Mouse (Mus musculus) heart, embryonic 14.5 days (tissue): ENCODE results near the gene Maff. TPM values are rescaled to one million over a fixed set of nuclear protein-coding genes. Genes with fewer than 3 reads are reported as not detected.

ENCODE experiments used
- ATAC-seq: fragments of 200-750 bp; cut with Nextera tagmentation; 2 replicates; pipeline ENCODE4 v1.8.0; 2017; ENCODE audit warnings: low read depth, moderate TSS enrichment; ENCODE audit not compliant: insufficient number of reproducible peaks, insufficient read depth, low FRiP score
- H3K27ac ChIP-seq, 2 experiments: fragments of 200-500 bp in 1 of 2; fragments of 300-500 bp in 1 of 2; sonication (generic) in 1 of 2; replicated peaks in 1 of 2; 2 replicates each; pipeline ENCODE4 v1.5.1; 2012 to 2014; ENCODE audit warnings: low read depth in 2 of 2, low read length in 2 of 2, control low read depth in 1 of 2, mild to moderate bottlenecking in 1 of 2, mixed read lengths in 1 of 2; ENCODE audit not compliant: control insufficient read depth in 1 of 2, insufficient read depth in 1 of 2
- H3K27me3 ChIP-seq: fragments of 300-500 bp; sonication (generic); 2 replicates; pipeline ENCODE4 v1.6.1; 2014; ENCODE audit warnings: mild to moderate bottlenecking, low read length, control low read depth; ENCODE audit not compliant: control insufficient read depth, insufficient read depth
- H3K36me3 ChIP-seq: fragments of 300-500 bp; sonication (generic); 2 replicates; pipeline ENCODE4 v1.6.1; 2014; ENCODE audit warnings: mild to moderate bottlenecking, control low read depth, low read length, mixed read lengths; ENCODE audit not compliant: control insufficient read depth, insufficient read depth
- H3K4me1 ChIP-seq, 2 experiments: fragments of 200-500 bp in 1 of 2; fragments of 300-500 bp in 1 of 2; sonication (generic) in 1 of 2; 2 replicates each; pipeline ENCODE4 v1.6.1; 2012 to 2014; ENCODE audit warnings: low read length in 2 of 2, control low read depth in 1 of 2, mixed read lengths in 1 of 2; ENCODE audit not compliant: control insufficient read depth in 2 of 2, insufficient read depth in 2 of 2
- H3K4me2 ChIP-seq: fragments of 300-500 bp; sonication (generic); 2 replicates; pipeline ENCODE4 v1.6.1; 2014; ENCODE audit warnings: mild to moderate bottlenecking, low read length
- H3K4me3 ChIP-seq, 2 experiments: fragments of 200-500 bp in 1 of 2; fragments of 300-500 bp in 1 of 2; sonication (generic) in 1 of 2; 2 replicates each; pipeline ENCODE4 v1.5.1; 2012 to 2014; ENCODE audit warnings: low read length in 2 of 2, mild to moderate bottlenecking in 2 of 2, control low read depth in 1 of 2, low read depth in 1 of 2, moderate library complexity in 1 of 2; ENCODE audit not compliant: control insufficient read depth in 1 of 2, insufficient read depth in 1 of 2
- H3K9ac ChIP-seq: fragments of 300-500 bp; sonication (generic); 2 replicates; pipeline ENCODE4 v1.6.1; 2014; ENCODE audit warnings: mild to moderate bottlenecking, low read length
- H3K9me3 ChIP-seq: fragments of 300-500 bp; sonication (generic); 2 replicates; pipeline ENCODE4 v1.6.1; 2016; ENCODE audit warnings: low read length, control low read depth; ENCODE audit not compliant: control insufficient read depth
- WGBS: fragments of 180-500 bp; shearing (Covaris S2); extraction: QIAGEN DNeasy Blood & Tissue Kit; methylation state at CpG from one replicate; pipeline ENCODE4 v1.1.7; 2014; 5-methylcytosine and 5-hydroxymethylcytosine counted together
- polyA plus RNA-seq: library from polyadenylated mRNA; unstranded; fragments of >200 nt; fragmentation: Nextera tagmentation; extraction: Ambion mirVana; gene quantifications from 2 replicates; pipeline ENCODE4 v1.2.1, GENCODE M21; 2014

Gene Maff
- polyA plus RNA-seq, 1 experiment from 2014 or later = 2.2 TPM

GRCm38 (mm10) chr15:79399231-79400052 is 53.0 kb downstream of the Maff start:
- WGBS = 66% methylated on average over 14 of the region's 14 CpGs
- H3K27ac ChIP-seq = peak overlapping the region; percentile 70 to 75
- ATAC-seq = no peak

DNA sequence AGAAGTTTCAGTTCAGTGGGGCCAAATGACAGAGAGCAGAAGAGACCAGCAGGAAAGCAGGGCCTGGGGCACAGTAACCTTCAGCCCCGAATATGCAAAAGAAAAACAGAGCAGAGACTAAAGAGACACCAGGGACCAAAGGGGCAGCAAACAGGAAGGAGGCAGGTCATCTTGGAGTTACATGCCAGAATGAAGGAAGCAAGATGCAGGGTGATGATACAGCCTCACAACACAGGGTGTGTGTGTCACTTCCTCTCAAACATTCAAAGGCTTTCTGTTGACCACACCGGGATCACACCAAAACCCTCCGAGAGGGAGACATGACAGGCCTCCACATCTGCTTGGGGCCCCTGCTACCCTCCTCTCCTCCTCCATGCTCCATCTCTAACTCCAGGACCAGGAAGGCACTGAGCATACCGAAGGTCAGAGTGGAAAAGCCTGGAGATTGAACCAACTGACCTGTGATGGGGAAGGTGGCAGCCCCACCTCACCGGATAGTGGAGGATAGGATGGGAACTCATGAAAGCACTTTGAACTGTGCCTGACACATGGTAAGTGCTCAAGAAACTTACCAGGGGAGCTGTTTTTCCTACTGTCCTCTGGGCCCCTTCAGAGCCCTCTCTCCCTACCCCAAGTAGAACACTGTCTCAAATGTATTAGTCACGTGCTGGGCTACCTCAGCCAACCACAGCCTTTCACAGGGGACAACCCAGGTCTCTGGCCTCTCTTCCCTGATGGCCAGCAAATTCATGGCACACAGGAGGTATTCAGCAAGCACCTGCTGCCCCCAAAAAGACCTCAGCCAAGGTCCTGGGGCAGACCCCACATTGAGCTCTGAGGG is 53.9 kb downstream of the Maff start:
- Histone ChIP-seq H3K4me3 (peak overlapping the region in 1 of 2 experiments; percentile 89; a peak in 1 of 4 replicates), H3K27me3 (no peaks in the 10 kb centered on the region), H3K9ac (peak overlapping the region; percentile 89), H3K4me2 (peak overlapping the region; percentile 94), H3K4me1 (peaks cover 48 to 54% of the 10 kb centered on the region in 2 experiments), H3K36me3 (peaks cover 13% of the 10 kb centered on the region; the same call in 1 of the 2 replicates), H3K9me3 (no peaks in the 10 kb centered on the region), H3K27ac (peak overlapping the region; percentile 70 to 75)
- ATAC-seq = no peak
- WGBS = 54% methylated on average over 6 of the region's 6 CpGs

More at GRCm38 (mm10) chr15:79399231-79400052, 53.0 kb downstream of the Maff start:
- Histone ChIP-seq H3K9ac (peak overlapping the region; percentile 89), H3K9me3 (no peaks in the 10 kb centered on the region), H3K36me3 (peaks cover 13% of the 10 kb centered on the region; the same call in 1 of the 2 replicates), H3K4me1 (peaks cover 56 to 63% of the 10 kb centered on the region in 2 experiments), H3K4me2 (peak overlapping the region; percentile 94), H3K4me3 (no peak overlapping the region), H3K27me3 (no peaks in the 10 kb centered on the region)

DNA sequence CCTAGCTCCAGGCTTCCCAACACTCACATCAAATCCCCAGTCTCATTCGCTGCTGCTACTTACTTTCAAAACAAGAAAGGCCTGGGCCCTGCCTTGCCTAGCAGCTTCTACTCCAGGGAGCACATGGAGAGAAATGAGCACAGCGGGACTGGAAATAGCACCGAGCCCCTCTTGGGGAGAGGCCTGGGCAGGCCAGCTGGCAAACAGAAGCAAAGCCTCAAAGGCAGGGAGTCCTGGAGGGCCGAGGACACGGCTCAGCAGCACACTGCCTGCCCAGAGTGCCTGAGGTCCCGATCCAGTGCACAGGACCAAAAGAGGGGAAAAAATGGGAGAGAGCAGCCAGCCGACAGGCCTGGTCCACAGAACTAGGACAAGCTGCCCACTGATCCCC is 54.5 kb downstream of the Maff start:
- WGBS = 29% methylated on average over 7 of the region's 7 CpGs
- Histone ChIP-seq H3K4me3 (peak overlapping the region; percentile 5 to 89), H3K36me3 (peaks cover 9% of the 10 kb centered on the region; the same call in 1 of the 2 replicates), H3K27me3 (no peaks in the 10 kb centered on the region), H3K9me3 (no peaks in the 10 kb centered on the region), H3K9ac (peak overlapping the region; percentile 89), H3K27ac (peak overlapping the region; percentile 70 to 75), H3K4me1 (peaks cover 42 to 48% of the 10 kb centered on the region in 2 experiments), H3K4me2 (peak overlapping the region; percentile 94)
- no peak for ATAC-seq

DNA sequence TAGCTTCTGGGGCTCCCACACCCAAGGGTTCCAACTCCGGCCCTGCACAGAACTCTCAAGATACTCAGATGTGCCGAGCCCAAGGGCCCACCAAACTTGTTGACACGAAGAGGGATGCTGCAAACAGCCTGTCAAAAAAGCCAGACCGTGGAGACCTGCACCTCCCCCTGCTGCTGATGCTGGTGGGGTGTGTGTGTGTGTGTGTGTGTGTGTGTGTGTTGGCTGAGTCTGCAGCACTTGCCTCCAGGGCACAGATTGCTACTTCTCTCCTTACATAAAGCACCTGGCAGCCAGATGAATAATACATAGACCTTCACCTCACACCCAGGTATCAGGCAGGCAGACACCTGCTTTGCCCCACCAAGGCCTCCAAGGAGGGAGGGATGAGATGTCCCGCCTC is 55.8 kb downstream of the Maff start:
- no peak for ATAC-seq
- peak overlapping the region; percentile 94 for H3K4me2 ChIP-seq
- peak overlapping the region; percentile 89 for H3K9ac ChIP-seq
- 14% methylated on average over 5 of the region's 5 CpGs for WGBS
- H3K4me3 ChIP-seq = peak overlapping the region; percentile 85 to 89
- peaks cover 47 to 53% of the 10 kb centered on the region in 2 experiments for H3K4me1 ChIP-seq
- H3K9me3 ChIP-seq = no peaks in the 10 kb centered on the region
- peak overlapping the region; percentile 4 to 81; a peak in 3 of 4 replicates for H3K27ac ChIP-seq
- no peaks in the 10 kb centered on the region for H3K27me3 ChIP-seq
- H3K36me3 ChIP-seq = 0 out of 2 replicates have a peak, but pooled peaks cover 4% of the 10 kb centered on the region

- Histone ChIP-seq H3K4me1 (peaks cover 47 to 53% of the 10 kb centered on the region in 2 experiments), H3K4me3 (peak within 1 kb of the TSS; percentile 85 to 89), H3K4me2 (peak within 1 kb of the TSS; percentile 94), H3K27ac (peak within 1 kb of the TSS; percentile 81 to 94), H3K36me3 (no peaks in the 10 kb centered on the region), H3K27me3 (no peaks in the 10 kb centered on the region), H3K9ac (peak within 1 kb of the TSS; percentile 89), H3K9me3 (no peaks in the 10 kb centered on the region)
- ATAC-seq = peak; percentile 82
- WGBS = under 1% methylated on average over 71 of the region's 90 CpGs
Measured at GRCm38 (mm10) chr15:79402836-79403762, 56.7 kb downstream of the Maff start, which contains the start of gene Tmem184b. Tmem184b (minus strand) TSS chr15:79403569.

- H3K9ac ChIP-seq = peak overlapping the region; percentile 89
Measured at GRCm38 (mm10) chr15:79403763-79404210, 57.4 kb downstream of the Maff start.

More at GRCm38 (mm10) chr15:79403763-79404210, 57.4 kb downstream of the Maff start:
- Histone ChIP-seq H3K4me2 (peak overlapping the region; percentile 94), H3K4me3 (peak overlapping the region; percentile 85 to 89), H3K27me3 (no peaks in the 10 kb centered on the region), H3K27ac (peak overlapping the region; percentile 81 to 94), H3K36me3 (no peaks in the 10 kb centered on the region), H3K9me3 (no peaks in the 10 kb centered on the region), H3K4me1 (peaks cover 48 to 59% of the 10 kb centered on the region in 2 experiments)
- no peak for ATAC-seq
- WGBS = 20% methylated on average over 9 of the region's 9 CpGs
